Mouse (Mus musculus) midbrain, embryonic 16.5 days (tissue): ENCODE measurements around the gene Timm44. TPM values are rescaled to one million over a fixed set of nuclear protein-coding genes. Genes with fewer than 3 reads are reported as not detected.

ENCODE experiments used
- ATAC-seq: fragments of 200-750 bp; cut with Nextera tagmentation; 2 replicates; pipeline ENCODE4 v1.8.0; 2017; ENCODE audit warnings: moderate TSS enrichment
- H3K27ac ChIP-seq: fragments of 300-500 bp; sonication (generic); 2 replicates; pipeline ENCODE4 v1.5.1; 2014; ENCODE audit warnings: mild to moderate bottlenecking, low read length, mixed read lengths
- H3K27me3 ChIP-seq: fragments of 300-500 bp; sonication (generic); 2 replicates; pipeline ENCODE4 v1.6.1; 2014; ENCODE audit warnings: low read depth, low read length, mixed read lengths; ENCODE audit not compliant: control insufficient read depth, insufficient read depth
- H3K36me3 ChIP-seq: fragments of 300-500 bp; sonication (generic); 2 replicates; pipeline ENCODE4 v1.6.1; 2014; ENCODE audit warnings: mild to moderate bottlenecking, low read length, moderate library complexity, mixed read lengths; ENCODE audit not compliant: control insufficient read depth, insufficient read depth
- H3K4me1 ChIP-seq: fragments of 300-500 bp; sonication (generic); 2 replicates; pipeline ENCODE4 v1.6.1; 2014; ENCODE audit warnings: mild to moderate bottlenecking, low read length, mixed read lengths; ENCODE audit not compliant: control insufficient read depth, insufficient read depth
- H3K4me2 ChIP-seq: fragments of 300-500 bp; sonication (generic); 2 replicates; pipeline ENCODE4 v1.6.1; 2014; ENCODE audit warnings: mild to moderate bottlenecking, low read length, mixed read lengths
- H3K4me3 ChIP-seq: fragments of 300-500 bp; sonication (generic); 2 replicates; pipeline ENCODE4 v1.5.1; 2014; ENCODE audit warnings: low read depth, mild to moderate bottlenecking, low read length, moderate library complexity, mixed read lengths
- H3K9ac ChIP-seq: fragments of 300-500 bp; sonication (generic); 2 replicates; pipeline ENCODE4 v1.6.1; 2014; ENCODE audit warnings: low read depth, low read length, mixed read lengths
- H3K9me3 ChIP-seq: fragments of 300-500 bp; sonication (generic); replicated peaks from 2 replicates; pipeline ENCODE4 v1.6.1; 2014; ENCODE audit warnings: mild to moderate bottlenecking, low read length, mixed read lengths; ENCODE audit not compliant: control insufficient read depth, poor library complexity, severe bottlenecking
- WGBS: fragments of 180-500 bp; shearing (Covaris S2); extraction: QIAGEN DNeasy Blood & Tissue Kit; methylation state at CpG from one replicate; pipeline ENCODE4 v1.1.7; 2014; 5-methylcytosine and 5-hydroxymethylcytosine counted together
- polyA plus RNA-seq: library from polyadenylated mRNA; unstranded; fragments of >200 nt; fragmentation: Nextera tagmentation; extraction: Ambion mirVana; gene quantifications from 2 replicates; pipeline ENCODE4 v1.2.1, GENCODE M21; 2015

The Timm44 gene
- polyA plus RNA-seq, 1 experiment from 2014 or later, result 48.1 TPM

- Histone ChIP-seq H3K27ac (peak overlapping the region; percentile 96), H3K36me3 (no peaks in the 10 kb centered on the region; the same call in 1 of the 2 replicates), H3K4me1 (peaks cover 39% of the 10 kb centered on the region), H3K4me2 (peak overlapping the region; percentile 98), H3K4me3 (peak overlapping the region; percentile 53), H3K27me3 (no peaks in the 10 kb centered on the region), H3K9me3 (no peaks in the 10 kb centered on the region), H3K9ac (peak overlapping the region; percentile 85)
- ATAC-seq, result peak; percentile 12
- 2% methylated on average over 18 of the region's 18 CpGs for WGBS
Observed at GRCm38 (mm10) chr8:4216296-4216695, 59.4 kb downstream of the Timm44 start.

GRCm38 (mm10) chr8:4214006-4214980, 61.4 kb downstream of the Timm44 start:
- peak overlapping the region; percentile 58 for H3K27ac ChIP-seq
- peaks cover 39% of the 10 kb centered on the region for H3K4me1 ChIP-seq
- H3K27me3 ChIP-seq, result no peaks in the 10 kb centered on the region
- no peaks in the 10 kb centered on the region; the same call in 1 of the 2 replicates for H3K9me3 ChIP-seq
- H3K9ac ChIP-seq, result peak overlapping the region; percentile 75
- ATAC-seq, result no peak
- H3K4me3 ChIP-seq, result peak overlapping the region; percentile 52
- H3K36me3 ChIP-seq, result peaks cover 12% of the 10 kb centered on the region
- H3K4me2 ChIP-seq, result peak overlapping the region; percentile 98
- WGBS, result 15% methylated on average over 33 of the region's 33 CpGs

GRCm38 (mm10) chr8:4213210-4214005, 62.3 kb downstream of the Timm44 start:
- WGBS, result 6% methylated on average over 18 of the region's 18 CpGs
- Histone ChIP-seq H3K27me3 (no peaks in the 10 kb centered on the region), H3K4me1 (peaks cover 39% of the 10 kb centered on the region), H3K4me2 (peak overlapping the region; percentile 98), H3K36me3 (peaks cover 15% of the 10 kb centered on the region), H3K9ac (peak overlapping the region; percentile 75), H3K27ac (peak overlapping the region; percentile 71), H3K9me3 (no peaks in the 10 kb centered on the region; the same call in 1 of the 2 replicates), H3K4me3 (peak overlapping the region; percentile 52)
- ATAC-seq, result peak; percentile 5

GRCm38 (mm10) chr8:4212809-4213209, 62.9 kb downstream of the Timm44 start:
- Histone ChIP-seq H3K36me3 (peaks cover 17% of the 10 kb centered on the region), H3K27me3 (no peaks in the 10 kb centered on the region), H3K4me2 (peak overlapping the region; percentile 98), H3K9ac (peak overlapping the region; percentile 75), H3K9me3 (no peaks in the 10 kb centered on the region; the same call in 1 of the 2 replicates), H3K4me1 (peaks cover 37% of the 10 kb centered on the region), H3K27ac (peak overlapping the region; percentile 71), H3K4me3 (peak overlapping the region; percentile 52)
- ATAC-seq, result peak; percentile 4
- WGBS, result 2% methylated on average over 24 of the region's 25 CpGs

DNA sequence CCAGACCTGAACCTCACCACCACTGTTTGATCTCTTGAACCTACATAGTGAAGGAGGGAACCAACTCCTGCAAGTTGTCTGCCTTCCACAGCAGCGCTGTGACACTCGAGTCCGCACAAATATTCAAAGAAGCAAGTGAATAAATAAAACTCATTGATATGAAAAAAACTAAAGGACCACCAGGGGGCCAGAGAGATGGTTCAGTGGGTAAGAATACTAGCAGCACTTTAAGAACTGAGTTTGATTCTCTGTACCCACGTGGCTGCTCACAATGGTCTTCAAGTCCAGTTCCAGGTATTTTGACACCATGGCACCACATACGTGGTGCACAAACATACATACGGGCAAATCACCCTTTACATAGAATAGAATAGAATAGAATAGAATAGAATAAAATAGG, 64.6 kb downstream of the Timm44 start:
- Histone ChIP-seq H3K27me3 (no peaks in the 10 kb centered on the region), H3K9ac (no peak overlapping the region), H3K4me2 (no peak overlapping the region), H3K36me3 (peaks cover 22% of the 10 kb centered on the region), H3K4me3 (no peak overlapping the region), H3K9me3 (no peaks in the 10 kb centered on the region; the same call in 1 of the 2 replicates), H3K4me1 (peaks cover 33% of the 10 kb centered on the region), H3K27ac (no peak overlapping the region)
- no peak for ATAC-seq
- 64% methylated on average over 6 of the region's 6 CpGs for WGBS

Other genes starting within 250 kb of the Timm44 start
- gene Cd209f, start 170.1 kb downstream of the Timm44 start, polyA plus RNA-seq, result 0.24 and 0.31 TPM in 2 replicates
- not detected in 2 replicates for gene Cd209g, start 141.8 kb downstream of the Timm44 start, polyA plus RNA-seq
- gene Evi5l, start 109.3 kb downstream of the Timm44 start, polyA plus RNA-seq, result 123 and 131 TPM in 2 replicates
- 51.2 and 58.5 TPM in 2 replicates for gene Prr36, start 58.5 kb downstream of the Timm44 start, polyA plus RNA-seq
- 0.05 TPM in 1 of 2 replicates, not detected in the other for gene Lrrc8e, start 49.1 kb downstream of the Timm44 start, polyA plus RNA-seq
- 26.8 and 29.9 TPM in 2 replicates for gene Map2k7, start 37.2 kb downstream of the Timm44 start, polyA plus RNA-seq
- gene Gm49320, start 37.0 kb downstream of the Timm44 start, polyA plus RNA-seq, result 0.73 and 1.8 TPM in 2 replicates
- gene Tgfbr3l, start 27.7 kb downstream of the Timm44 start, polyA plus RNA-seq, result 4.1 and 5.2 TPM in 2 replicates
- 62.2 and 62.9 TPM in 2 replicates for gene Snapc2, start 22.8 kb downstream of the Timm44 start, polyA plus RNA-seq
- 258 and 267 TPM in 2 replicates for gene Ctxn1, start 16.6 kb downstream of the Timm44 start, polyA plus RNA-seq
- 18.4 and 18.8 TPM in 2 replicates for gene Ccl25, start 49.3 kb upstream of the Timm44 start, polyA plus RNA-seq
- gene Elavl1, start 49.5 kb upstream of the Timm44 start, polyA plus RNA-seq, result 85.9 and 100 TPM in 2 replicates
- 58.8 and 59.3 TPM in 2 replicates for gene Cers4, start 217.1 kb upstream of the Timm44 start, polyA plus RNA-seq